8 mouse cellular contexts compared by ENCODE assay signal in genomic region chr8:12915187-12916006, GRCm38 (mm10). TPM values are rescaled to one million over a fixed set of nuclear protein-coding genes. Genes with fewer than 3 reads are reported as not detected.
DNase-seq lines count a peak whose midpoint lies in the region; ATAC-seq and TF ChIP-seq lines count a peak whose summit lies in the region.
"Had no signal": no experiment of that assay in that cellular context is flagged by ENCODE, and none has a peak within 500 bp of the region (broad histone marks: within the 10 kb centered on the region; RNA-seq: fewer than 3 reads in every experiment).

No protein-coding gene starts in this region.

- H3K36me3 ChIP-seq in ES-Bruce4 (ENCODE audit: control insufficient read depth, insufficient read depth, low read length, poor library complexity, severe bottlenecking) (no peaks in the 10 kb centered on the region), ES-E14 (ENCODE audit: control insufficient read depth, insufficient read depth, low read length, poor library complexity, severe bottlenecking) (peaks cover 6% of the 10 kb centered on the region; the same call in 1 of the 2 replicates)
- H3K36me3 ChIP-seq in embryonic facial prominence, embryonic 13.5 days = 0 out of 2 replicates have a peak, but pooled peaks cover 8% of the 10 kb centered on the region
- H3K36me3 ChIP-seq in kidney, postnatal 0 days (ENCODE audit: insufficient read depth, low read length) = no peaks in the 10 kb centered on the region
- H3K36me3 ChIP-seq in midbrain, embryonic 11.5 days (ENCODE audit: control insufficient read depth, insufficient read depth, low read length) = no peaks in the 10 kb centered on the region

- H3K9ac ChIP-seq in ES-Bruce4 (ENCODE audit: low read depth, poor library complexity, severe bottlenecking) = peak overlapping the region; percentile 64
- peak overlapping the region; percentile 84 for H3K9ac ChIP-seq in ES-E14 (ENCODE audit: insufficient read depth, low read depth, low read length, poor library complexity, severe bottlenecking)
- peak overlapping the region; percentile 76 for H3K9ac ChIP-seq in embryonic facial prominence, embryonic 13.5 days
- H3K9ac ChIP-seq in kidney, postnatal 0 days (ENCODE audit: low read depth, low read length) = peak overlapping the region; percentile 63
- peak overlapping the region; percentile 64 for H3K9ac ChIP-seq in midbrain, embryonic 11.5 days (ENCODE audit: low read length)

- H3K27me3 ChIP-seq in ES-Bruce4 (ENCODE audit: control insufficient read depth, insufficient read depth, low read length, poor library complexity, severe bottlenecking) = no peaks in the 10 kb centered on the region
- H3K27me3 ChIP-seq in embryonic facial prominence, embryonic 13.5 days = no peaks in the 10 kb centered on the region
- no peaks in the 10 kb centered on the region for H3K27me3 ChIP-seq in kidney, postnatal 0 days (ENCODE audit: insufficient read depth, low read length)
- no peaks in the 10 kb centered on the region for H3K27me3 ChIP-seq in midbrain, embryonic 11.5 days (ENCODE audit: control insufficient read depth, insufficient read depth, low read length)

- peak; percentile 32 for TF ChIP-seq POLR2A in ES-Bruce4 (IDR thresholded peaks at IDR 0.05; ENCODE audit: insufficient read depth, low read length)

- H3K4me3 ChIP-seq in ES-Bruce4 (ENCODE audit: low read depth, low read length) (peak overlapping the region; percentile 71), ES-E14 (ENCODE audit: insufficient read depth in 1 of 2, low read depth in 1 of 2, low read length in 2 of 2, poor library complexity in 1 of 2, severe bottlenecking in 1 of 2) (peak overlapping the region; percentile 75 to 84)
- H3K4me3 ChIP-seq in embryonic facial prominence, embryonic 13.5 days = peak overlapping the region; percentile 62
- peak overlapping the region; percentile 42 for H3K4me3 ChIP-seq in kidney, postnatal 0 days (replicated peaks; ENCODE audit: low read depth, low read length)
- H3K4me3 ChIP-seq in midbrain, embryonic 11.5 days (ENCODE audit: low read depth, low read length) = peak overlapping the region; percentile 40
- H3K4me3 ChIP-seq: erythroblast, embryonic 14.5 days had no signal

- TF ChIP-seq CTCF in ES-Bruce4 (IDR thresholded peaks at IDR 0.05; ENCODE audit: low read depth, low read length) = no peak
- no peak for TF ChIP-seq CTCF in kidney, postnatal 0 days (IDR thresholded peaks at IDR 0.05; ENCODE audit: low read depth)

- ATAC-seq in embryonic facial prominence, embryonic 13.5 days (ENCODE audit: insufficient number of reproducible peaks, insufficient read depth, low FRiP score, low TSS enrichment, low read depth) = peak; percentile 53
- ATAC-seq in kidney, postnatal 0 days (replicated peaks; ENCODE audit: low FRiP score, low read depth) = peak; percentile 44
- ATAC-seq in midbrain, embryonic 11.5 days (ENCODE audit: low FRiP score) = peak; percentile 77

- TF ChIP-seq EP300 in ES-Bruce4 (IDR thresholded peaks at IDR 0.05; ENCODE audit: insufficient read depth, low read depth, low read length) = peak; percentile 82; the same call in 1 of the 2 replicates

- 15% methylated on average over 41 of the region's 42 CpGs for WGBS in embryonic facial prominence, embryonic 13.5 days
- WGBS in kidney, postnatal 0 days = 10% methylated on average over 42 of the region's 42 CpGs
- 18% methylated on average over 42 of the region's 42 CpGs for WGBS in midbrain, embryonic 11.5 days

- peak overlapping the region; percentile 3; the same call in 1 of the 2 replicates for H3K27ac ChIP-seq in ES-Bruce4 (ENCODE audit: insufficient read depth, low read length)
- H3K27ac ChIP-seq in ES-E14 (ENCODE audit: insufficient read depth, low read depth, low read length, poor library complexity, severe bottlenecking) = 0 out of 2 replicates have a peak overlapping the region, but pooled peaks have one; percentile 7
- H3K27ac ChIP-seq in embryonic facial prominence, embryonic 13.5 days = peak overlapping the region; percentile 69
- H3K27ac ChIP-seq in kidney, postnatal 0 days = peak overlapping the region; percentile 5; the same call in 1 of the 2 replicates
- no peak overlapping the region for H3K27ac ChIP-seq in midbrain, embryonic 11.5 days (ENCODE audit: low read depth, low read length)

- H3K4me1 ChIP-seq in ES-Bruce4 (ENCODE audit: control insufficient read depth, insufficient read depth, low read length) (no peaks in the 10 kb centered on the region), ES-E14 (ENCODE audit: control insufficient read depth in 2 of 2, insufficient read depth in 2 of 2, low read length in 2 of 2, poor library complexity in 1 of 2) (peaks cover 4 to 18% of the 10 kb centered on the region in 2 experiments; a peak in 1 of 4 replicates)
- peaks cover 22% of the 10 kb centered on the region for H3K4me1 ChIP-seq in embryonic facial prominence, embryonic 13.5 days
- peaks cover 14% of the 10 kb centered on the region; the same call in 1 of the 2 replicates for H3K4me1 ChIP-seq in kidney, postnatal 0 days (replicated peaks; ENCODE audit: insufficient read depth, low read length)
- peaks cover 14% of the 10 kb centered on the region for H3K4me1 ChIP-seq in midbrain, embryonic 11.5 days (ENCODE audit: control insufficient read depth, insufficient read depth, low read length)

- in situ Hi-C loops in ES-E14 (cut with MboI; ENCODE audit: low sequenced_read_pairs in 2 of 2, unreplicated experiment in 2 of 2) = no loop called here

- peak overlapping the region; percentile 94 for H3K4me2 ChIP-seq in embryonic facial prominence, embryonic 13.5 days
- peak overlapping the region; percentile 76 for H3K4me2 ChIP-seq in kidney, postnatal 0 days (ENCODE audit: low read length)
- peak overlapping the region; percentile 63 for H3K4me2 ChIP-seq in midbrain, embryonic 11.5 days

- H3K9me3 ChIP-seq in ES-Bruce4 (replicated peaks; ENCODE audit: control insufficient read depth, insufficient read depth, low read length, poor library complexity, severe bottlenecking) (no peaks in the 10 kb centered on the region), ES-E14 (ENCODE audit: control insufficient read depth, insufficient read depth, low read depth, low read length) (no peaks in the 10 kb centered on the region)
- H3K9me3 ChIP-seq in embryonic facial prominence, embryonic 13.5 days = no peaks in the 10 kb centered on the region
- H3K9me3 ChIP-seq in kidney, postnatal 0 days (replicated peaks; ENCODE audit: low read length) = no peaks in the 10 kb centered on the region
- no peaks in the 10 kb centered on the region for H3K9me3 ChIP-seq in midbrain, embryonic 11.5 days (ENCODE audit: control insufficient read depth, low read length)

- DNase-seq in ES-E14 (ENCODE audit: low read depth, low spot score) = peak; percentile 50
- peak; percentile 49 for DNase-seq in kidney, postnatal 0 days (ENCODE audit: low spot score)
- DNase-seq in midbrain, embryonic 11.5 days (ENCODE audit: low spot score, missing footprints) = peak; percentile 91
- DNase-seq in urinary bladder, adult 18-20 months (ENCODE audit: low spot score in 2 of 2) = no peak
- DNase-seq in spleen, postnatal 10 days (ENCODE audit: low spot score in 2 of 2) = no peak

TF ChIP-seq in ES-E14, 5 proteins besides CTCF, POLR2A, EP300 and RAD21:
- TF ChIP-seq ZNF384 (IDR thresholded peaks at IDR 0.05; ENCODE audit: low read depth, low read length) (no peak), HCFC1 (IDR thresholded peaks at IDR 0.05; ENCODE audit: borderline replicate concordance, insufficient read depth, low read length) (no peak), CHD2 (IDR thresholded peaks at IDR 0.05; ENCODE audit: low read depth, low read length) (no peak), ZC3H11A (IDR thresholded peaks at IDR 0.05; ENCODE audit: borderline replicate concordance, low read depth, low read length) (no peak), MAFK (IDR thresholded peaks at IDR 0.05; ENCODE audit: insufficient read depth, low read depth, low read length) (no peak)

RNA-seq across cellular contexts. Expression of gene Mcf2l, which starts 41.8 kb away (rescaled TPM):
- 15.5 and 18.3 TPM in 2 replicates for polyA plus RNA-seq in ES-Bruce4 (2011; ENCODE audit: insufficient read depth, insufficient read length, low read depth, missing spikeins)
- total RNA-seq in ES-E14 (2012; rRNA removed) = 16.0 and 26.7 TPM in 2 replicates
- 13.1 and 16.1 TPM in 2 replicates for polyA plus RNA-seq in embryonic facial prominence, embryonic 13.5 days (2015; fragmentation: Nextera tagmentation; extraction: Ambion mirVana)
- 10.9 and 11.2 TPM in 2 replicates for polyA plus RNA-seq in kidney, postnatal 0 days (2015; fragmentation: Nextera tagmentation; extraction: Ambion mirVana)
- 44.2 and 46.0 TPM in 2 replicates for polyA plus RNA-seq in midbrain, embryonic 11.5 days (2014; fragmentation: Nextera tagmentation; extraction: Ambion mirVana)

Comparison
In these comparisons a context has a peak if more than half of its experiments do, and no peak if none do; other contexts are left out.
1. DNase-seq: peak in ES-E14 (single experiment), kidney, postnatal 0 days (single experiment) and midbrain, embryonic 11.5 days (single experiment); none in urinary bladder, adult 18-20 months (0 of 2) and spleen, postnatal 10 days (0 of 2).
2. Peak in every context shown above with its lines, with median percentiles within 50 percentile points of each other: H3K4me3 ChIP-seq, H3K9ac ChIP-seq, ATAC-seq and H3K4me2 ChIP-seq.